Mouse (Mus musculus): ENCODE data around the gene Fbrs. TPM values are rescaled to one million over a fixed set of nuclear protein-coding genes. Genes with fewer than 3 reads are reported as not detected.
A peak's percentile ranks its signal among the peaks of the same experiment; 100 is the strongest.

The Fbrs gene
- 8.7 and 9.3 TPM in 2 replicates for polyA plus RNA-seq (2015; fragmentation: Nextera tagmentation; extraction: Ambion mirVana)

DNA sequence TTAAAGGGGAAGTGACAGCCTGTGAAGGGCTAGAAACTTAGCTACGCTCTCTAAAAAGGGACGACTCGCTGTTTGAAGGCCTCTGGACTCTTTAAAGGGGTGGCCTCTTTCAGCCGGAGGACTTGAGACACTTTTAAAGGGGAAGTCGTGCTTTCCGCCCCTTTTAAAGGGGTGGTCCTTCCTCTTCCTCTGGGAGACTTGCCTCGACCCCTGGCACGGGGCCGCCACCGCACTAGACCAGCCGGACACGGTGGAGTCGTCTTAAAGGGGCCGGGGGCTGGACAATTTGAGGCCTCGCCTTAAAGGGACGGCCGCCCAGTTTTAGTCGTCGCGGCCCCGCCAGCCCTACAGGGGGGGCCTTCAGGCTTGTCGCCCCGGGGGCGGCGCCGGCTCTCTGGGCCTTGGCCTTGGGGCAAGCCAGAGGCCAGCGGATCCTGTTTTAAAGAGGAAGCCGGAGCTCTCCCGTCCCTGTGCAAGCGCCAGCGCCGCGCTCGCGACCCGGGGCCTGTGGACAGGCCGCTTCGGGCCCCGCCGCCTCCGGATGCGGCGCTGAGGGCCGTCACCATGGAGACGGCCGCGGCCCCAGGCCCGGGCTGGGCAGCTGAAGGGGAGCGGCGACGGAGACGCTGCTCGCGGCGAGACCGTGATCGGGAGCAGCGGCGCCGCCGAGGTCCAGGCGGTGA lies at the start of gene Fbrs:
Gene Fbrs, plus strand, starts transcription at position 565 of the 683 bp plus-strand sequence.
- H3K4me1 ChIP-seq (replicated peaks; ENCODE audit: control insufficient read depth, insufficient read depth): no peaks in the 10 kb centered on the region
- TF ChIP-seq EP300 (optimal IDR thresholded peaks at IDR 0.05) (peak; percentile 95), CTCF (IDR thresholded peaks at IDR 0.05; ENCODE audit: low read depth) (peak; percentile 25; the same call in 1 of the 2 replicates)
- peak within 1 kb of the TSS; percentile 93 for H3K4me3 ChIP-seq (ENCODE audit: low read depth, low read length)
- under 1% methylated on average over 55 of the region's 62 CpGs for WGBS
- H3K9ac ChIP-seq (ENCODE audit: low read length): peak within 1 kb of the TSS; percentile 97
- peak within 1 kb of the TSS; percentile 99 for H3K27ac ChIP-seq (replicated peaks)
- peaks cover 23% of the 10 kb centered on the region for H3K36me3 ChIP-seq (ENCODE audit: control insufficient read depth, insufficient read depth, low read length)
- H3K4me2 ChIP-seq (replicated peaks; ENCODE audit: low read depth): peak within 1 kb of the TSS; percentile 84
- H3K9me3 ChIP-seq (ENCODE audit: control insufficient read depth, low read length): no peaks in the 10 kb centered on the region
- no peaks in the 10 kb centered on the region for H3K27me3 ChIP-seq (ENCODE audit: control insufficient read depth, insufficient read depth, low read length)
- peak; percentile 68 for ATAC-seq (ENCODE audit: low FRiP score, low TSS enrichment)
- peak; percentile 90 for DNase-seq (ENCODE audit: low spot score)

DNA sequence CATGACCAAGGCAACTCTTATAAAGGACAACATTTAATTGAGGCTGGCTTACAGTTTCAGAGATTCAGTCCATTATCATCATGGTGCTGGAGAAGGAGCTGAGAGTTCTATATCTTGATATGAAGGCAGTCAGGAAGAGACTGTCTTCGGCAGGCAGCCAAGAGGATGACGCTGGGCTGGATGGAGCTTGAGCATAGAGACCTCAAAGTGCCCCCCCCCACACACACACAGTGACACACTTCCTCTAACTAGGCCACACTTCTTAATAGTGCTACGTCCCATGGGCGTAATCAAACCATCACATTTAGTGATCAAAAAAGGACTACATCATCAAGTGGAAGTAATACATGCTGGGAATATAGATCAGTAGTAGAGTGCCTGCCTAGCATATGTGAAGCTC lies 43.8 kb upstream of the Fbrs start:
- Histone ChIP-seq H3K9me3 (ENCODE audit: control insufficient read depth, low read length) (peaks cover 5% of the 10 kb centered on the region; the same call in 1 of the 2 replicates), H3K9ac (ENCODE audit: low read length) (no peak overlapping the region), H3K4me2 (replicated peaks; ENCODE audit: low read depth) (no peak overlapping the region), H3K27ac (replicated peaks) (no peak overlapping the region), H3K4me1 (replicated peaks; ENCODE audit: control insufficient read depth, insufficient read depth) (no peaks in the 10 kb centered on the region), H3K27me3 (ENCODE audit: control insufficient read depth, insufficient read depth, low read length) (no peaks in the 10 kb centered on the region), H3K4me3 (ENCODE audit: low read depth, low read length) (no peak overlapping the region), H3K36me3 (ENCODE audit: control insufficient read depth, insufficient read depth, low read length) (no peaks in the 10 kb centered on the region)
- DNase-seq (ENCODE audit: low spot score) (no peak), ATAC-seq (ENCODE audit: low FRiP score, low TSS enrichment) (no peak)
- TF ChIP-seq EP300 (optimal IDR thresholded peaks at IDR 0.05) (no peak), CTCF (IDR thresholded peaks at IDR 0.05; ENCODE audit: low read depth) (no peak)
- 88% methylated on average over 4 of the region's 4 CpGs for WGBS

DNA sequence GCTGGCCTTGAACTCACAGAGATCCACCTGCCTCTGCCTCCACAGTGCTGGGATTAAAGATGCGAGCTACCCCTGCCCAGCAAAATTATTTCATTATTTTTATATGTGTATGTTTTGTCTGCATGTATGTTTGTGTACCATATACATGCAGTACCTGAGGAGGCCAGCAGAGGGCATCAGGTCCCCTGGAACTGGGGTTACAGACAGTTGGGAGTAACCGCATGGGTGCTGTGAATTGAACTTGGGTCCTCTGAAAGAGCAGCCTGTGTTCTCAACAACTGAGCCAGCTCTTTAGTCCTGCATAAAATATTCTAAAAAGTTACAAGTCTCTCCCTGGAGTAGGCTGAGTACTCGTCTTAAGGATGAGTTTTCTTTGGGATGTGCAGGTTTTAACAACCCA lies 41.3 kb upstream of the Fbrs start:
- Histone ChIP-seq H3K27ac (replicated peaks) (no peak overlapping the region), H3K27me3 (ENCODE audit: control insufficient read depth, insufficient read depth, low read length) (no peaks in the 10 kb centered on the region), H3K9me3 (ENCODE audit: control insufficient read depth, low read length) (peaks cover 5% of the 10 kb centered on the region; the same call in 1 of the 2 replicates), H3K9ac (ENCODE audit: low read length) (no peak overlapping the region), H3K4me3 (ENCODE audit: low read depth, low read length) (no peak overlapping the region), H3K36me3 (ENCODE audit: control insufficient read depth, insufficient read depth, low read length) (no peaks in the 10 kb centered on the region), H3K4me1 (replicated peaks; ENCODE audit: control insufficient read depth, insufficient read depth) (no peaks in the 10 kb centered on the region), H3K4me2 (replicated peaks; ENCODE audit: low read depth) (no peak overlapping the region)
- DNase-seq (ENCODE audit: low spot score): no peak
- no peak for ATAC-seq (ENCODE audit: low FRiP score, low TSS enrichment)
- 94% methylated on average over 3 of the region's 3 CpGs for WGBS
- TF ChIP-seq CTCF (IDR thresholded peaks at IDR 0.05; ENCODE audit: low read depth) (peak; percentile 58), EP300 (optimal IDR thresholded peaks at IDR 0.05) (no peak)

DNA sequence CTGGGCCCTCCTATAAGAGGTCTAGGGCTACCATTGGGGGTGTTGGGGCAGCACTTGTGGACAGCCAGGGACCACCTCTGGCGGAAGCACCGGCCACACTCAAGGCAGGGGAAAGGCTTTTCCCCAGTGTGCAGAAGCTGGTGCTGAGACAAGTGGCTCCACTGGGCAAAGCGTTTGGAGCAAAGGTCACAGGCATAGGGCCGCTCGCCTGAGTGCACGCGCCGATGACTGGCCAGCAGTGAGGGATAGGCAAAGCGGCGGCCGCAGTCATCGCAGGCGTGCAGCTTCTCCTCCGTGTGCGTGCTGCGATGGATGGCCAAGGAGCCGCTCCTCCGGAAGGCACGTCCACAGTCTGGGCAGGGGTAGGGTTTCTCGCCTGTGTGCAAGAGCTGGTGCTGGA lies 35.0 kb upstream of the Fbrs start:
- Histone ChIP-seq H3K4me2 (replicated peaks; ENCODE audit: low read depth) (no peak overlapping the region), H3K9ac (ENCODE audit: low read length) (no peak overlapping the region), H3K4me3 (ENCODE audit: low read depth, low read length) (no peak overlapping the region), H3K4me1 (replicated peaks; ENCODE audit: control insufficient read depth, insufficient read depth) (no peaks in the 10 kb centered on the region), H3K9me3 (ENCODE audit: control insufficient read depth, low read length) (no peaks in the 10 kb centered on the region), H3K36me3 (ENCODE audit: control insufficient read depth, insufficient read depth, low read length) (peaks cover 9% of the 10 kb centered on the region; the same call in 1 of the 2 replicates), H3K27ac (replicated peaks) (no peak overlapping the region), H3K27me3 (ENCODE audit: control insufficient read depth, insufficient read depth, low read length) (no peaks in the 10 kb centered on the region)
- TF ChIP-seq CTCF (IDR thresholded peaks at IDR 0.05; ENCODE audit: low read depth): no peak
- TF ChIP-seq EP300 (optimal IDR thresholded peaks at IDR 0.05): no peak
- WGBS: 89% methylated on average over 20 of the region's 20 CpGs
- DNase-seq (ENCODE audit: low spot score) (no peak), ATAC-seq (ENCODE audit: low FRiP score, low TSS enrichment) (no peak)

DNA sequence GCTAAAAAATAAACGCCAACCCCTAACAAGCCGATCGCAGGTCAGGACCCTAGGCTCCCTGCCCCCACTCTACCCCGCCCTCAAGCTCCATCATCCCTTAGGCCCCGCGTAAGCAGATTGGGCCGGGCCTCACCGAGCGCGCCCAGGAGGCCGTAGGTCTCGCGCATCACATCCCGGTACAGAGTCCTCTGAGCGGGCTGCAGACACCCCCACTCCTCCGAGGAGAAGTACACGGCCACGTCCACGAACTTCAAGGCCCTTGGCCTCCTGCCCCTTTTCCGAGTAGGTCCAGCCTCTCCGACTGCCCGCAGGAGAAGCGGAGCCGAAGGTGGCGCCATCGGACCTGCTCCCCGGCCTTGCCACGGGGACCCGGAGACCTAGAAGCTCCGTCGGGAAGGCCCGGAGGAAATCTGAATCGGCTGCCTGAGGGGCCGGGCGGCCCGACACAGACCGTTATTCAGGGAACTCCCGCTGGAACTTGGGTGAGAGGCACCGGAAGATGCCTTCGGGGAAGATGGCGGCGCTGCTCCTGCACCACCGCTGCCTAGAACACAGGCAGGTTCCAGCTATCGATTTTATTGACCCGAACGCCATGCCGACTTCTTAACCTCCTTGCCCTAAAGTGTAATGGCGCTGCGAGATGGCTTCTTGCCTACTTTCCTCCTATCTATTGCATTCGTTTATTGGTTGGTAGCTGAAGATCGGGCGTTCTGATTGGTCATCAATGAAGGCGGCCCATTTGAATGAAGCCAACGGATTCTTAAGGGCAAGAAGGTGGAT lies 30.3 kb upstream of the Fbrs start, which contains the start of gene Zfp689:
Gene Zfp689, minus strand, starts transcription at position 638 of the 780 bp plus-strand sequence.
- no peaks in the 10 kb centered on the region for H3K9me3 ChIP-seq (ENCODE audit: control insufficient read depth, low read length)
- H3K27me3 ChIP-seq (ENCODE audit: control insufficient read depth, insufficient read depth, low read length): no peaks in the 10 kb centered on the region
- peaks cover 6% of the 10 kb centered on the region; the same call in 1 of the 2 replicates for H3K36me3 ChIP-seq (ENCODE audit: control insufficient read depth, insufficient read depth, low read length)
- peak within 1 kb of the TSS; percentile 75 for H3K9ac ChIP-seq (ENCODE audit: low read length)
- peaks cover 6% of the 10 kb centered on the region; the same call in 1 of the 2 replicates for H3K4me1 ChIP-seq (replicated peaks; ENCODE audit: control insufficient read depth, insufficient read depth)
- peak within 1 kb of the TSS; percentile 60 for H3K4me2 ChIP-seq (replicated peaks; ENCODE audit: low read depth)
- peak within 1 kb of the TSS; percentile 91 for H3K27ac ChIP-seq (replicated peaks)
- TF ChIP-seq CTCF (IDR thresholded peaks at IDR 0.05; ENCODE audit: low read depth) (peak; percentile 29; the same call in 1 of the 2 replicates), EP300 (optimal IDR thresholded peaks at IDR 0.05) (peak; percentile 94)
- 0% methylated on average over 54 of the region's 54 CpGs for WGBS
- DNase-seq (ENCODE audit: low spot score) (peak; percentile 91), ATAC-seq (ENCODE audit: low FRiP score, low TSS enrichment) (peak; percentile 93)
- peak within 1 kb of the TSS; percentile 68 for H3K4me3 ChIP-seq (ENCODE audit: low read depth, low read length)

Data from stomach, postnatal 0 days (tissue).